Mouse (Mus musculus) hindlimb bud, embryonic 11.5 days (tissue): ENCODE measurements around the gene Synj1.

Experiments used
- DNase-seq: peaks from one replicate; pipeline ENCODE4 v3.0.0-alpha.2; 2012; ENCODE audit warnings: low read depth, low spot score; ENCODE audit errors: extremely low spot score

Gene Synj1

GRCm38 (mm10) chr16:90893019-90893418 is 118.1 kb downstream of the Synj1 start:
- no peak for DNase-seq

DNA sequence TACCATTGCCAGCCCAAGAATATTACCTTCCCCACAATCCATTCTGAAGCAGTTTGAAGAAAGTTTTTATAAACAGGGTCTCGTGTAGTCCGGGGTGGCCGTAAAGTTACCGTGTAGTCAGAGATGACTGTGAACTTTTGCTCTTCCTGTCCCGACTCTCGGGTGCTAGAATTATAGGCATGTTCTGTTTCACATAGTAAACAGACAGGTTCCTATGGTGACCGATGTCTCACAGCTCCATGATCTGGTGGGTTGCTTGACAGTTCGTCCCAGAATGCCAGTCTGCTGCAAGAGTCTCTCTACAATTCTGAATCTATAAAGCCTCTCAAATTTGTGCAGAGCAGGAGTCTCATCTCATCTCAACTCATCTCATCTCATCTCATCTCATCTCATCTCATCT is 119.0 kb downstream of the Synj1 start:
- DNase-seq: no peak

- no peak for DNase-seq
Measured at GRCm38 (mm10) chr16:90891601-90892000, 119.5 kb downstream of the Synj1 start.

DNA sequence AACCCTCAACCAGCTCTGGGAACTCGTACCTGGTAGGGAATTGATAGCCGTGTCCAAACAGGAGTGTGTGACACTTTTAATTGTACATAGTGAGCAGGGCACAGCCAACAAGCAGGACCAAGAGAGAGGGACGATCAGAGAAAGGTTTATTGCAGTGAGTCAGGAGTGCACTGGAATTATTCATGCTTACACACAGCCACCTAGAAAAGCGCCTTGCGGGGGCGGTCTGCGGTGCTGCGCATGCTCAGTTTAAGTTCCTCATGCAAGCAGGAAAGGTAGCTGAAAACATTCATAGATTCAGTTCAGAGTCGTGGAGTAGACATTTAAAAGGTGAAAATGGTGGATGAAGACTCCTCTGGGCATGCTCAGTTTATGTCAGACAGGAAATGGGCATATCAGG is 120.4 kb downstream of the Synj1 start:
- no peak for DNase-seq
